ENCODE assay signal across 9 mouse cellular contexts in genomic region chr12:13626803-13627706, GRCm38 (mm10).
DNase-seq lines count a peak whose midpoint lies in the region; ATAC-seq and TF ChIP-seq lines count a peak whose summit lies in the region.
"Had no signal": no experiment of that assay in that cellular context is flagged by ENCODE, and none has a peak within 500 bp of the region (broad histone marks: within the 10 kb centered on the region; RNA-seq: fewer than 3 reads in every experiment).

No protein-coding gene starts in this region.

- H3K27me3 ChIP-seq in cerebellum, adult 2 months (ENCODE audit: control insufficient read depth, insufficient read depth, low read length), result no peaks in the 10 kb centered on the region
- H3K27me3 ChIP-seq in neural tube, embryonic 15.5 days (replicated peaks), result no peaks in the 10 kb centered on the region
- H3K27me3 ChIP-seq in hindbrain, embryonic 14.5 days (ENCODE audit: control insufficient read depth, insufficient read depth, low read length), result no peaks in the 10 kb centered on the region
- H3K27me3 ChIP-seq in small intestine, adult 2 months (ENCODE audit: control insufficient read depth, insufficient read depth, low read length), result no peaks in the 10 kb centered on the region

- no peak overlapping the region for H3K9ac ChIP-seq in neural tube, embryonic 15.5 days (replicated peaks)
- no peak overlapping the region for H3K9ac ChIP-seq in hindbrain, embryonic 14.5 days

- H3K36me3 ChIP-seq in neural tube, embryonic 15.5 days, result no peaks in the 10 kb centered on the region
- no peaks in the 10 kb centered on the region for H3K36me3 ChIP-seq in hindbrain, embryonic 14.5 days (replicated peaks; ENCODE audit: control insufficient read depth, insufficient read depth)
- no peaks in the 10 kb centered on the region for H3K36me3 ChIP-seq in small intestine, adult 2 months (ENCODE audit: control insufficient read depth, insufficient read depth, low read length)

- no peak for ATAC-seq in neural tube, embryonic 15.5 days (ENCODE audit: low FRiP score)
- peak; percentile 34; the same call in 1 of the 2 replicates for ATAC-seq in hindbrain, embryonic 14.5 days (ENCODE audit: low FRiP score)

- WGBS in cerebellum, adult 2 months, result 20% methylated on average over 12 of the region's 12 CpGs
- 31% methylated on average over 12 of the region's 12 CpGs for WGBS in neural tube, embryonic 15.5 days
- WGBS in hindbrain, embryonic 14.5 days, result 39% methylated on average over 12 of the region's 12 CpGs
- WGBS in small intestine, adult 2 months, result 66% methylated on average over 12 of the region's 12 CpGs

- H3K27ac ChIP-seq in cerebellum, adult 2 months (ENCODE audit: insufficient read depth, low read length), result no peak overlapping the region
- no peak overlapping the region for H3K27ac ChIP-seq in neural tube, embryonic 15.5 days (replicated peaks)
- H3K27ac ChIP-seq in hindbrain, embryonic 14.5 days, result 0 out of 2 replicates have a peak overlapping the region, but pooled peaks have one; percentile 8
- H3K27ac ChIP-seq in small intestine, adult 2 months (ENCODE audit: insufficient read depth, low read depth, low read length), result no peak overlapping the region
- H3K27ac ChIP-seq: macrophage had no signal

- no peak overlapping the region for H3K4me3 ChIP-seq in cerebellum, adult 2 months (replicated peaks; ENCODE audit: insufficient read depth, low read depth, low read length)
- H3K4me3 ChIP-seq in neural tube, embryonic 15.5 days (replicated peaks), result no peak overlapping the region
- no peak overlapping the region for H3K4me3 ChIP-seq in hindbrain, embryonic 14.5 days (replicated peaks; ENCODE audit: low read length)
- H3K4me3 ChIP-seq in small intestine, adult 2 months (ENCODE audit: low read depth, low read length), result no peak overlapping the region

- no peak for TF ChIP-seq POLR2A in cerebellum, adult 2 months (IDR thresholded peaks at IDR 0.05; ENCODE audit: borderline replicate concordance, insufficient read depth, low read length)
- no peak for TF ChIP-seq POLR2A in small intestine, adult 2 months (IDR thresholded peaks at IDR 0.05; ENCODE audit: low read depth, low read length)

- no peaks in the 10 kb centered on the region for H3K4me1 ChIP-seq in cerebellum, adult 2 months (ENCODE audit: control insufficient read depth, insufficient read depth, low read length)
- H3K4me1 ChIP-seq in neural tube, embryonic 15.5 days, result 0 out of 2 replicates have a peak, but pooled peaks cover 1% of the 10 kb centered on the region
- H3K4me1 ChIP-seq in hindbrain, embryonic 14.5 days (replicated peaks; ENCODE audit: control insufficient read depth, insufficient read depth, low read length), result peaks cover 5% of the 10 kb centered on the region; the same call in 1 of the 2 replicates
- H3K4me1 ChIP-seq in small intestine, adult 2 months (ENCODE audit: control insufficient read depth, insufficient read depth, insufficient read length, low read length), result no peaks in the 10 kb centered on the region

- peak; percentile 51; the same call in 1 of the 2 replicates for TF ChIP-seq CTCF in cerebellum, adult 2 months (IDR thresholded peaks at IDR 0.05; ENCODE audit: borderline replicate concordance, insufficient read depth, low read depth, low read length)
- TF ChIP-seq CTCF in small intestine, adult 2 months (IDR thresholded peaks at IDR 0.05; ENCODE audit: extremely low read depth, insufficient read length, insufficient replicate concordance, low read depth, low read length), result peak; percentile 18; the same call in 1 of the 2 replicates

- H3K9me3 ChIP-seq in neural tube, embryonic 15.5 days (replicated peaks), result no peaks in the 10 kb centered on the region
- H3K9me3 ChIP-seq in hindbrain, embryonic 14.5 days (ENCODE audit: control insufficient read depth, low read length), result no peaks in the 10 kb centered on the region

- DNase-seq in cerebellum, adult 2 months, result peak in 1 of 2 experiments; percentile 11
- no peak for DNase-seq in cerebellum, adult 9-10 months
- peak; percentile 31 for DNase-seq in neural tube, embryonic 10.5 days (ENCODE audit: extremely low spot score, low spot score)
- DNase-seq in hindbrain, embryonic 14.5 days (ENCODE audit: low spot score), result no peak
- DNase-seq in kidney, adult 9 months, result no peak
- no peak for DNase-seq in thymus, postnatal 36 days

- no peak overlapping the region for H3K4me2 ChIP-seq in neural tube, embryonic 15.5 days
- no peak overlapping the region for H3K4me2 ChIP-seq in hindbrain, embryonic 14.5 days (replicated peaks)
